Mouse (Mus musculus) liver, adult (tissue): ENCODE data around the gene Rdh11.

ENCODE experiments used
- GATA4 ChIP-seq: IDR thresholded peaks from 2 replicates; pipeline ENCODE4 v1.6.1; 2014; ENCODE audit warnings: mild to moderate bottlenecking, low read length; ENCODE audit not compliant: insufficient replicate concordance

The Rdh11 gene

GRCm38 (mm10) chr12:79192193-79192592 is at the start of gene Rdh11:
TSS of gene Rdh11 (minus strand) at chr12:79192293.
- TF ChIP-seq GATA4: no peak

GRCm38 (mm10) chr12:79235485-79236080 is 43.5 kb upstream of the Rdh11 start:
- no peak for TF ChIP-seq GATA4

GRCm38 (mm10) chr12:79217511-79217910 is 25.4 kb upstream of the Rdh11 start:
- TF ChIP-seq GATA4: no peak

GRCm38 (mm10) chr12:79211447-79211846 is 19.4 kb upstream of the Rdh11 start:
- no peak for TF ChIP-seq GATA4

- no peak for TF ChIP-seq GATA4
Measured at GRCm38 (mm10) chr12:79208703-79209464, 16.8 kb upstream of the Rdh11 start, which contains the start of gene Rdh12. TSS of gene Rdh12 (plus strand) at chr12:79208914.

- TF ChIP-seq GATA4: no peak
Measured at GRCm38 (mm10) chr12:79201882-79202281, 9.8 kb upstream of the Rdh11 start.

GRCm38 (mm10) chr12:79197105-79197504 is 5.0 kb upstream of the Rdh11 start:
- TF ChIP-seq GATA4: no peak

- no peak for TF ChIP-seq GATA4
Measured at GRCm38 (mm10) chr12:79193441-79193840, 1.3 kb upstream of the Rdh11 start.

GRCm38 (mm10) chr12:79191701-79192100 is 392 bp downstream of the Rdh11 start:
- no peak for TF ChIP-seq GATA4

- no peak; the same call in 1 of the 2 replicates for TF ChIP-seq GATA4
Measured at GRCm38 (mm10) chr12:79190931-79191673, 991 bp downstream of the Rdh11 start.

GRCm38 (mm10) chr12:79175998-79176397 is 16.1 kb downstream of the Rdh11 start:
- no peak for TF ChIP-seq GATA4

GRCm38 (mm10) chr12:79173721-79174120 is 18.4 kb downstream of the Rdh11 start:
- TF ChIP-seq GATA4: peak; percentile 56; the same call in 1 of the 2 replicates

- peak; percentile 22; the same call in 1 of the 2 replicates for TF ChIP-seq GATA4
Measured at GRCm38 (mm10) chr12:79172019-79172941, 19.8 kb downstream of the Rdh11 start, which contains the start of gene Vti1b. TSS of gene Vti1b (minus strand) at chr12:79172667.

GRCm38 (mm10) chr12:79171269-79171995 is 20.7 kb downstream of the Rdh11 start:
- TF ChIP-seq GATA4: no peak
